Mouse (Mus musculus) liver, postnatal 0 days (tissue): ENCODE data around the gene Cacna1i.

ENCODE experiments used
- CTCF ChIP-seq: sonication (generic); IDR thresholded peaks from 2 replicates; pipeline ENCODE4 v1.5.1; 2016; ENCODE audit warnings: antibody characterized with exemption, low read depth
- EP300 ChIP-seq: IDR thresholded peaks from 2 replicates; pipeline ENCODE4 v1.6.1; 2016; ENCODE audit warnings: antibody characterized with exemption, low read depth, mild to moderate bottlenecking

DNA sequence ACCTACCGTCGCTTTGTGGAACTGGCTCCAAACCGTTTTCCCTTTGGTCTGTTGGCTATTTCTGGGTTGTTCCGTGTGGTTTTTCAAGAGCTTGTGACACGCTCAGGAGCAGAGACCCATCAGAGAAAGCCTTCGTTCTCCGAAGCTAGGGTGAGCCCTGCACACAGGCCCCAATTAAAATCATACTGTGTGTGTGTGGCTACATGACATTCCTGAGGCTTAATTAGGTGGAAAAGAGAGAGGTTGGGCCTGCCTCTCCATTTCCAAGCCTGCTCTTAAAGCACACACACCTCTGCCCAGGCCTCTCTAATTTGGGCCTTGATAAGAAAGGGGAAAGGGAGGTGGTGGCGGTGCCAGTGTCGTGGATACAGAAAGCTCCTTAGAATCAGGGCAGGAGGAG is 151.4 kb downstream of the Cacna1i start:
- TF ChIP-seq CTCF: no peak
- no peak for TF ChIP-seq EP300
